Mouse (Mus musculus) intestine, postnatal 0 days (tissue): ENCODE data around the gene Stx4a. TPM values are rescaled to one million over a fixed set of nuclear protein-coding genes. Genes with fewer than 3 reads are reported as not detected.

ENCODE experiments used
- ATAC-seq: fragments of 200-750 bp; cut with Nextera tagmentation; 2 replicates; pipeline ENCODE4 v1.8.0; 2017; ENCODE audit warnings: mild to moderate bottlenecking, moderate TSS enrichment, moderate library complexity
- H3K27ac ChIP-seq: fragments of 300-500 bp; sonication (generic); 2 replicates; pipeline ENCODE4 v1.5.1; 2014; ENCODE audit warnings: mild to moderate bottlenecking, low read depth, low read length, moderate library complexity
- H3K27me3 ChIP-seq: fragments of 300-500 bp; sonication (generic); replicated peaks from 2 replicates; pipeline ENCODE4 v1.6.1; 2014; ENCODE audit warnings: low read length, mixed read lengths; ENCODE audit not compliant: control insufficient read depth, insufficient read depth
- H3K36me3 ChIP-seq: fragments of 300-500 bp; sonication (generic); 2 replicates; pipeline ENCODE4 v1.6.1; 2014; ENCODE audit warnings: mild to moderate bottlenecking, moderate library complexity; ENCODE audit not compliant: control insufficient read depth, insufficient read depth
- H3K4me1 ChIP-seq: fragments of 300-500 bp; sonication (generic); replicated peaks from 2 replicates; pipeline ENCODE4 v1.6.1; 2014; ENCODE audit warnings: antibody characterized with exemption, low read length, mixed read lengths; ENCODE audit not compliant: control insufficient read depth, insufficient read depth
- H3K4me2 ChIP-seq: fragments of 300-500 bp; sonication (generic); replicated peaks from 2 replicates; pipeline ENCODE4 v1.6.1; 2014; ENCODE audit warnings: low read depth, mild to moderate bottlenecking, moderate library complexity
- H3K4me3 ChIP-seq: fragments of 300-500 bp; sonication (generic); 2 replicates; pipeline ENCODE4 v1.5.1; 2014; ENCODE audit warnings: low read depth, low read length
- H3K9ac ChIP-seq: fragments of 300-500 bp; sonication (generic); 2 replicates; pipeline ENCODE4 v1.6.1; 2014; ENCODE audit warnings: mild to moderate bottlenecking, low read depth, low read length
- H3K9me3 ChIP-seq: fragments of 300-500 bp; sonication (generic); 2 replicates; pipeline ENCODE4 v1.6.1; 2016; ENCODE audit warnings: mixed run types; ENCODE audit not compliant: control insufficient read depth
- CTCF ChIP-seq: sonication (generic); IDR thresholded peaks from 2 replicates; pipeline ENCODE4 v1.5.1; 2016; ENCODE audit warnings: low read depth, mild to moderate bottlenecking, control low read depth, antibody characterized with exemption, moderate library complexity
- WGBS: fragments of 180-500 bp; shearing (Covaris S2); extraction: QIAGEN DNeasy Blood & Tissue Kit; methylation state at CpG from one replicate; pipeline ENCODE4 v1.1.7; 2014; 5-methylcytosine and 5-hydroxymethylcytosine counted together
- polyA plus RNA-seq: library from polyadenylated mRNA; unstranded; fragments of >200 nt; fragmentation: Nextera tagmentation; extraction: Ambion mirVana; gene quantifications from 2 replicates; pipeline ENCODE4 v1.2.1, GENCODE M21; 2015

The Stx4a gene
- polyA plus RNA-seq, 1 experiment from 2014 or later: 38.9 TPM

- peak overlapping the region; percentile 46; the same call in 1 of the 2 replicates for H3K4me2 ChIP-seq
- no peaks in the 10 kb centered on the region for H3K27me3 ChIP-seq
- H3K27ac ChIP-seq: peak overlapping the region; percentile 82; the same call in 1 of the 2 replicates
- H3K4me1 ChIP-seq: peaks cover 6% of the 10 kb centered on the region; the same call in 1 of the 2 replicates
- H3K4me3 ChIP-seq: no peak overlapping the region
- no peak overlapping the region for H3K9ac ChIP-seq
- no peak for ATAC-seq
- no peaks in the 10 kb centered on the region for H3K9me3 ChIP-seq
- no peaks in the 10 kb centered on the region for H3K36me3 ChIP-seq
- TF ChIP-seq CTCF: no peak
- WGBS: 32% methylated on average over 10 of the region's 10 CpGs
These were observed 74.3 kb downstream of the Stx4a start for GRCm38 (mm10) chr7:127898179-127898956.

Other genes with a start within 250 kb of the Stx4a start
- 3.0 and 3.1 TPM in 2 replicates for gene Ccdc189, start 235.7 kb upstream of the Stx4a start, polyA plus RNA-seq
- gene Rnf40, start 235.5 kb upstream of the Stx4a start, polyA plus RNA-seq: 16.7 and 20.6 TPM in 2 replicates
- gene Zfp629, start 208.5 kb upstream of the Stx4a start, polyA plus RNA-seq: 3.0 and 3.8 TPM in 2 replicates
- gene Bcl7c, start 115.4 kb upstream of the Stx4a start, polyA plus RNA-seq: 26.6 and 27.7 TPM in 2 replicates
- 4.1 TPM in 2 replicates for gene Ctf1, start 111.6 kb upstream of the Stx4a start, polyA plus RNA-seq
- not detected in 2 replicates for gene Ctf2, start 92.1 kb upstream of the Stx4a start, polyA plus RNA-seq
- 2.1 and 2.2 TPM in 2 replicates for gene Fbxl19, start 79.8 kb upstream of the Stx4a start, polyA plus RNA-seq
- 18.7 and 21.8 TPM in 2 replicates for gene Orai3, start 54.5 kb upstream of the Stx4a start, polyA plus RNA-seq
- gene Setd1a, start 47.6 kb upstream of the Stx4a start, polyA plus RNA-seq: 9.7 and 9.9 TPM in 2 replicates
- gene Gm49388, start 38.7 kb upstream of the Stx4a start, polyA plus RNA-seq: not detected in 2 replicates
- gene Hsd3b7, start 23.7 kb upstream of the Stx4a start, polyA plus RNA-seq: 35.2 and 37.3 TPM in 2 replicates
- 0.74 and 1.1 TPM in 2 replicates for gene Stx1b, start 255 bp downstream of the Stx4a start, polyA plus RNA-seq
- gene Zfp646, start 51.9 kb downstream of the Stx4a start, polyA plus RNA-seq: 4.5 and 5.4 TPM in 2 replicates
- gene Zfp668, start 52.5 kb downstream of the Stx4a start, polyA plus RNA-seq: 5.4 and 6.1 TPM in 2 replicates
- 2.4 and 2.9 TPM in 2 replicates for gene Prss53, start 66.7 kb downstream of the Stx4a start, polyA plus RNA-seq
- not detected in 2 replicates for gene Gm21974, start 71.2 kb downstream of the Stx4a start, polyA plus RNA-seq
- 194 and 219 TPM in 2 replicates for gene Vkorc1, start 71.3 kb downstream of the Stx4a start, polyA plus RNA-seq
- gene Bckdk, start 79.8 kb downstream of the Stx4a start, polyA plus RNA-seq: 94.0 and 94.2 TPM in 2 replicates
- gene Kat8, start 88.2 kb downstream of the Stx4a start, polyA plus RNA-seq: 17.4 and 18.0 TPM in 2 replicates
- 63.0 and 64.4 TPM in 2 replicates for gene Prss8, start 105.8 kb downstream of the Stx4a start, polyA plus RNA-seq
- gene Prss36, start 122.4 kb downstream of the Stx4a start, polyA plus RNA-seq: 6.3 and 6.6 TPM in 2 replicates
- gene Fus, start 143.2 kb downstream of the Stx4a start, polyA plus RNA-seq: 120 and 132 TPM in 2 replicates
- 537 and 545 TPM in 2 replicates for gene Pycard, start 169.6 kb downstream of the Stx4a start, polyA plus RNA-seq
- 0.29 and 0.47 TPM in 2 replicates for gene Trim72, start 179.7 kb downstream of the Stx4a start, polyA plus RNA-seq
- gene Itgam, start 238.3 kb downstream of the Stx4a start, polyA plus RNA-seq: 0.70 and 0.88 TPM in 2 replicates
- not detected in 2 replicates for gene Gm49368, start 238.4 kb downstream of the Stx4a start, polyA plus RNA-seq